Mouse (Mus musculus): ENCODE results near the gene Eme1. TPM values are rescaled to one million over a fixed set of nuclear protein-coding genes. Genes with fewer than 3 reads are reported as not detected.

The Eme1 gene
- total and polyA plus RNA-seq, 3 experiments = 17.9 to 42.0 (median 29.4) TPM

- H3K4me3 ChIP-seq (ENCODE audit: low read depth, low read length) = peak overlapping the region; percentile 96
- TF ChIP-seq GATA2 (IDR thresholded peaks at IDR 0.05; ENCODE audit: borderline replicate concordance, low read depth, low read length) (no peak), TAL1 (conservative IDR thresholded peaks at IDR 0.05; ENCODE audit: low read depth, low read length) (no peak), POLR2AphosphoS5 (IDR thresholded peaks at IDR 0.05; ENCODE audit: insufficient replicate concordance, low read depth, low read length) (no peak), GATA1 (IDR thresholded peaks at IDR 0.05; ENCODE audit: borderline replicate concordance, low read length) (no peak), CTCF (IDR thresholded peaks at IDR 0.05; ENCODE audit: low read depth, low read length) (no peak)
- peaks cover 9% of the 10 kb centered on the region; the same call in 1 of the 2 replicates for H3K27me3 ChIP-seq (ENCODE audit: insufficient read depth, low read length)
- no peaks in the 10 kb centered on the region for H3K9me3 ChIP-seq (replicated peaks)
- no peak for ATAC-seq (ENCODE audit: extremely low read depth, insufficient number of reproducible peaks, low FRiP score, poor library complexity, severe bottlenecking)
- H3K4me1 ChIP-seq (ENCODE audit: insufficient read depth, low read depth, low read length) = peaks cover 23% of the 10 kb centered on the region
- peaks cover 29% of the 10 kb centered on the region for H3K36me3 ChIP-seq (replicated peaks)
- DNase-seq (ENCODE audit: low spot score) = no peak
Measured at GRCm38 (mm10) chr11:94677607-94678145, 23.9 kb upstream of the Eme1 start.

DNA sequence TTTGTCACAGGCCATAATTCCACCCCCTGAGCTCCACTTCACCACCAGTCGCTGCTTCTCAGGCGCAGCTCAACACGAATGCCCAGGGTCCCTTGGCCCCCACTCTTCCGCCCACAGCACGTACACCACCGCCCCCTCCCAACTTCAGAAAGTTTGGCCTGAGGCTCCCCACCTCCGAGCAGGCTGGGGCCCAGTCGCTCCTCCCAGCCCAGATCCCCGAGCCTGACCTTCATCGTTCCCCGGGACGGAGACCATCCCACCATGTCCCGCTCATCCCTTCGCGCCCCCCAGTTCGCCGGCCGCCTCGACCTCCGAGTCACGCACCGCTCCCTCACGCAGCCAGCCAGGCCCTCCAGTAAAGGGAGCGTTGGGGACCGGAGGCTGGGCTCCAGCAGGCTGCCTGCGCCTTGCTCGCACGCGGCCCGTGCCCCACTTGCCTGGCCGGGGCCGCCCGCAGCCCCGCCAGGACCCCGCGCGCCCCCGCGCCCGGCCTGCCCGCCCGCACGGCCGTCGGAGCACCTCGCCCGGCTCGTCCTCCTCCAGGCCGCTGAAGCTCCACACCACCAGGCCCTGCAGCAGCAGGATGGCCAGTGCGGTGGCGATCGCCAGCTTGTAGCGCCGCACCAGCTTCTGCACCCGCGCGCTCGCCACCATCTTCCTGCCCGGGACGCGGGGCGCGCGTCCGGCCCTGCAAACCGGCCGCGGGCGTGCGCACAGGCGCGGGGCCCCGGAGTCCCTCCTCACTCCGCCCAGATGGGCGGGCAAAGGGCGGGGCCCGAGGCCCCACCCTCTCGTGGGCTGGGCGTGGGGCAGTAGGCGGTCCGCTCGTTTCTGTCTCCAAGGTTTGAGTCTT lies 23.2 kb upstream of the Eme1 start, which contains the start of gene Xylt2:
TSS of gene Xylt2 (minus strand) at position 762 of the 853 bp plus-strand sequence.
- Histone ChIP-seq H3K4me1 (ENCODE audit: insufficient read depth, low read depth, low read length) (peaks cover 23% of the 10 kb centered on the region), H3K27me3 (ENCODE audit: insufficient read depth, low read length) (peaks cover 6% of the 10 kb centered on the region; the same call in 1 of the 2 replicates), H3K36me3 (replicated peaks) (peaks cover 34% of the 10 kb centered on the region), H3K4me3 (ENCODE audit: low read depth, low read length) (peak within 1 kb of the TSS; percentile 96), H3K9me3 (replicated peaks) (no peaks in the 10 kb centered on the region)
- ATAC-seq (ENCODE audit: extremely low read depth, insufficient number of reproducible peaks, low FRiP score, poor library complexity, severe bottlenecking) (peak; percentile 79), DNase-seq (ENCODE audit: low spot score) (peak; percentile 93)
- TF ChIP-seq POLR2AphosphoS5 (IDR thresholded peaks at IDR 0.05; ENCODE audit: insufficient replicate concordance, low read depth, low read length) (no peak), TAL1 (conservative IDR thresholded peaks at IDR 0.05; ENCODE audit: low read depth, low read length) (no peak), CTCF (IDR thresholded peaks at IDR 0.05; ENCODE audit: low read depth, low read length) (no peak), GATA2 (IDR thresholded peaks at IDR 0.05; ENCODE audit: borderline replicate concordance, low read depth, low read length) (no peak), GATA1 (IDR thresholded peaks at IDR 0.05; ENCODE audit: borderline replicate concordance, low read length) (no peak)

DNA sequence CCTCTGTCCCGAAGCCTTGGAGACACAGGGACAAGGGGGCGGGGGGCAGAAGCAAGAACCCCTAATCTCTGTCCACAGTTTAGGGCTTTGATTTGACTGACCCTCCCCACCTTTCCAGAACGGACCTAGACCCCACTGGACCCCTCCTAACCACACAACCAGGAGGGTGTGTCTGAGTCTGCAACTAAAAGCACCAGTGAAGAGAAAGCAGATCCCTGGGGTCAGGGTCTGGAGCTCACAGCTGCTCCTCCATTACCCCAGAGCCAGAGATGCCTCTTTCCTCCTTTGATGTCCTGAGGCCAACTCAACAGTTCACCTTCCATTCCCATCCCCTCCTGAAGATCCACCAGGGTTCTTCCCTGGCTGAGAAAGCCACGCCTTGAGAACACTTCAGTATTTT lies 22.5 kb upstream of the Eme1 start:
- H3K9me3 ChIP-seq (replicated peaks) = no peaks in the 10 kb centered on the region
- peaks cover 41% of the 10 kb centered on the region for H3K36me3 ChIP-seq (replicated peaks)
- no peak for ATAC-seq (ENCODE audit: extremely low read depth, insufficient number of reproducible peaks, low FRiP score, poor library complexity, severe bottlenecking)
- no peak for DNase-seq (ENCODE audit: low spot score)
- TF ChIP-seq GATA1 (IDR thresholded peaks at IDR 0.05; ENCODE audit: borderline replicate concordance, low read length) = no peak
- no peak for TF ChIP-seq CTCF (IDR thresholded peaks at IDR 0.05; ENCODE audit: low read depth, low read length)
- TF ChIP-seq POLR2AphosphoS5 (IDR thresholded peaks at IDR 0.05; ENCODE audit: insufficient replicate concordance, low read depth, low read length) = no peak
- no peak for TF ChIP-seq TAL1 (conservative IDR thresholded peaks at IDR 0.05; ENCODE audit: low read depth, low read length)
- TF ChIP-seq GATA2 (IDR thresholded peaks at IDR 0.05; ENCODE audit: borderline replicate concordance, low read depth, low read length) = no peak
- peaks cover 23% of the 10 kb centered on the region for H3K4me1 ChIP-seq (ENCODE audit: insufficient read depth, low read depth, low read length)
- peaks cover 4% of the 10 kb centered on the region; the same call in 1 of the 2 replicates for H3K27me3 ChIP-seq (ENCODE audit: insufficient read depth, low read length)
- peak overlapping the region; percentile 96 for H3K4me3 ChIP-seq (ENCODE audit: low read depth, low read length)

- Histone ChIP-seq H3K4me1 (ENCODE audit: insufficient read depth, low read depth, low read length) (peaks cover 23% of the 10 kb centered on the region), H3K36me3 (replicated peaks) (peaks cover 48% of the 10 kb centered on the region), H3K9me3 (replicated peaks) (no peaks in the 10 kb centered on the region), H3K4me3 (ENCODE audit: low read depth, low read length) (no peak overlapping the region), H3K27me3 (ENCODE audit: insufficient read depth, low read length) (peaks cover 4% of the 10 kb centered on the region; the same call in 1 of the 2 replicates)
- DNase-seq (ENCODE audit: low spot score) (no peak), ATAC-seq (ENCODE audit: extremely low read depth, insufficient number of reproducible peaks, low FRiP score, poor library complexity, severe bottlenecking) (no peak)
- no peak for TF ChIP-seq POLR2AphosphoS5 (IDR thresholded peaks at IDR 0.05; ENCODE audit: insufficient replicate concordance, low read depth, low read length)
- TF ChIP-seq GATA1 (IDR thresholded peaks at IDR 0.05; ENCODE audit: borderline replicate concordance, low read length) = no peak
- no peak for TF ChIP-seq CTCF (IDR thresholded peaks at IDR 0.05; ENCODE audit: low read depth, low read length)
- TF ChIP-seq TAL1 (conservative IDR thresholded peaks at IDR 0.05; ENCODE audit: low read depth, low read length) = no peak
- TF ChIP-seq GATA2 (IDR thresholded peaks at IDR 0.05; ENCODE audit: borderline replicate concordance, low read depth, low read length) = no peak
Measured at GRCm38 (mm10) chr11:94675446-94675845, 21.7 kb upstream of the Eme1 start.

DNA sequence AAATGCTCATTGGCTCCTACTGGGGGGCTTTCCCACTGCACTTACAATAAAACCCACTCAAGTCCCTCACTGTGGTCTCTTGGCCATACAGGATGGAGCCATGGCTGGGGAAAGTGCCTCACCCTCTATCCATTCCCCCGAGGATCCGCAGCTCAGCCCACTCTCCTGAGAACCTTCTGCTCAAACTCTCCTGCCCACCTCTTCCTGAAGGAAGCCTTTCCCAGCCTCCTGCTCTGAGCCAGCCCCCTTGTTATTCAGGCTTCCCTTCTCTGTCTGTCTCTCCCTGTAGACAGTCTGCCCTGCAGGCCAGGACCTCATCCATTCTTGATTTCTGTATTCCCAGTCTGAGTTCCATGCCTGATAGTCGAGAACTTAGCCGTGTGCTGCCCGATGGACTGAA lies 21.2 kb upstream of the Eme1 start:
- DNase-seq (ENCODE audit: low spot score) (no peak), ATAC-seq (ENCODE audit: extremely low read depth, insufficient number of reproducible peaks, low FRiP score, poor library complexity, severe bottlenecking) (no peak)
- no peaks in the 10 kb centered on the region for H3K9me3 ChIP-seq (replicated peaks)
- peaks cover 4% of the 10 kb centered on the region; the same call in 1 of the 2 replicates for H3K27me3 ChIP-seq (ENCODE audit: insufficient read depth, low read length)
- no peak for TF ChIP-seq GATA1 (IDR thresholded peaks at IDR 0.05; ENCODE audit: borderline replicate concordance, low read length)
- no peak for TF ChIP-seq CTCF (IDR thresholded peaks at IDR 0.05; ENCODE audit: low read depth, low read length)
- TF ChIP-seq GATA2 (IDR thresholded peaks at IDR 0.05; ENCODE audit: borderline replicate concordance, low read depth, low read length) = no peak
- no peak for TF ChIP-seq POLR2AphosphoS5 (IDR thresholded peaks at IDR 0.05; ENCODE audit: insufficient replicate concordance, low read depth, low read length)
- TF ChIP-seq TAL1 (conservative IDR thresholded peaks at IDR 0.05; ENCODE audit: low read depth, low read length) = no peak
- peaks cover 23% of the 10 kb centered on the region for H3K4me1 ChIP-seq (ENCODE audit: insufficient read depth, low read depth, low read length)
- H3K36me3 ChIP-seq (replicated peaks) = peaks cover 52% of the 10 kb centered on the region
- H3K4me3 ChIP-seq (ENCODE audit: low read depth, low read length) = no peak overlapping the region

GRCm38 (mm10) chr11:94665281-94665680 lies 11.5 kb upstream of the Eme1 start:
- peaks cover 97% of the 10 kb centered on the region for H3K36me3 ChIP-seq (replicated peaks)
- TF ChIP-seq TAL1 (conservative IDR thresholded peaks at IDR 0.05; ENCODE audit: low read depth, low read length) (no peak), GATA1 (IDR thresholded peaks at IDR 0.05; ENCODE audit: borderline replicate concordance, low read length) (no peak), GATA2 (IDR thresholded peaks at IDR 0.05; ENCODE audit: borderline replicate concordance, low read depth, low read length) (no peak), POLR2AphosphoS5 (IDR thresholded peaks at IDR 0.05; ENCODE audit: insufficient replicate concordance, low read depth, low read length) (no peak), CTCF (IDR thresholded peaks at IDR 0.05; ENCODE audit: low read depth, low read length) (no peak)
- DNase-seq (ENCODE audit: low spot score) = no peak

More at GRCm38 (mm10) chr11:94665281-94665680, 11.5 kb upstream of the Eme1 start:
- no peaks in the 10 kb centered on the region for H3K27me3 ChIP-seq (ENCODE audit: insufficient read depth, low read length)
- no peak for ATAC-seq (ENCODE audit: extremely low read depth, insufficient number of reproducible peaks, low FRiP score, poor library complexity, severe bottlenecking)
- H3K4me1 ChIP-seq (ENCODE audit: insufficient read depth, low read depth, low read length) = peaks cover 6% of the 10 kb centered on the region; the same call in 1 of the 2 replicates
- H3K4me3 ChIP-seq (ENCODE audit: low read depth, low read length) = no peak overlapping the region
- no peaks in the 10 kb centered on the region for H3K9me3 ChIP-seq (replicated peaks)
